22 mouse cellular contexts compared by ENCODE assay signal in genomic region chr9:117413181-117413580, GRCm38 (mm10).
A peak's percentile ranks its signal among the peaks of the same experiment; 100 is the strongest.
DNase-seq lines count a peak whose midpoint lies in the region; ATAC-seq lines count a peak whose summit lies in the region.
"Had no signal": no experiment of that assay in that cellular context is flagged by ENCODE, and none has a peak within 500 bp of the region (broad histone marks: within the 10 kb centered on the region; RNA-seq: fewer than 3 reads in every experiment).

No protein-coding gene starts in this region.

- H3K27me3 ChIP-seq in midbrain, embryonic 14.5 days (ENCODE audit: control insufficient read depth, insufficient read depth, low read length): no peaks in the 10 kb centered on the region
- no peaks in the 10 kb centered on the region for H3K27me3 ChIP-seq in midbrain, embryonic 10.5 days (ENCODE audit: low read depth, poor library complexity, severe bottlenecking)
- H3K27me3 ChIP-seq in embryonic facial prominence, embryonic 14.5 days (replicated peaks; ENCODE audit: control insufficient read depth, insufficient read depth, low read length): no peaks in the 10 kb centered on the region
- H3K27me3 ChIP-seq: heart, embryonic 13.5 days; megakaryocyte, embryonic 14.5 days; neural tube, embryonic 13.5 days; Patski; stomach, embryonic 15.5 days had no signal

- intact Hi-C loops in left cerebral cortex, postnatal 4 days (cut with DNase I): no loop called here

- no peak overlapping the region for H3K27ac ChIP-seq in midbrain, embryonic 14.5 days (replicated peaks; ENCODE audit: low read depth, low read length)
- H3K27ac ChIP-seq in midbrain, embryonic 10.5 days (replicated peaks): no peak overlapping the region
- no peak overlapping the region for H3K27ac ChIP-seq in embryonic facial prominence, embryonic 14.5 days (replicated peaks; ENCODE audit: low read depth, low read length)
- H3K27ac ChIP-seq: forebrain, embryonic 10.5 days; heart, embryonic 13.5 days; neural tube, embryonic 13.5 days; stomach, embryonic 15.5 days had no signal

- peak; percentile 18 for DNase-seq in left cerebral cortex, postnatal 4 days
- no peak for DNase-seq in left cerebral cortex, adult 9 months (ENCODE audit: low spot score in 2 of 2)
- DNase-seq in midbrain, embryonic 14.5 days: peak; percentile 17
- no peak for DNase-seq in midbrain, embryonic 10.5 days (ENCODE audit: low spot score)
- peak; percentile 36 for DNase-seq in embryo, embryonic 10.5 days (ENCODE audit: low spot score)
- peak; percentile 79 for DNase-seq in embryonic facial prominence, embryonic 14.5 days (ENCODE audit: low spot score)
- no peak for DNase-seq in adrenal gland, adult 2 months
- no peak for DNase-seq in adrenal gland, postnatal 4 days (ENCODE audit: low spot score in 2 of 2)
- DNase-seq: adrenal gland, postnatal 14 days; cerebellum, adult 18-20 months; forebrain, postnatal 0 days; heart, adult 11 months; kidney, adult 11 months; liver, postnatal 0 days; right cerebral cortex, postnatal 25 days; thymus, adult 2 months had no signal

- no peaks in the 10 kb centered on the region for H3K4me1 ChIP-seq in midbrain, embryonic 14.5 days (ENCODE audit: control insufficient read depth, insufficient read depth, low read length)
- peaks cover 11% of the 10 kb centered on the region for H3K4me1 ChIP-seq in midbrain, embryonic 10.5 days
- no peaks in the 10 kb centered on the region for H3K4me1 ChIP-seq in embryonic facial prominence, embryonic 14.5 days (ENCODE audit: control insufficient read depth, insufficient read depth, low read length)
- H3K4me1 ChIP-seq: heart, embryonic 13.5 days; megakaryocyte, embryonic 14.5 days; neural tube, embryonic 13.5 days; stomach, embryonic 15.5 days had no signal

- WGBS in midbrain, embryonic 14.5 days: 36% methylated on average over 3 of the region's 3 CpGs
- WGBS in midbrain, embryonic 10.5 days: 40% methylated on average over 3 of the region's 3 CpGs
- 28% methylated on average over 3 of the region's 3 CpGs for WGBS in embryonic facial prominence, embryonic 14.5 days

- H3K4me2 ChIP-seq in midbrain, embryonic 14.5 days (ENCODE audit: low read length): no peak overlapping the region
- H3K4me2 ChIP-seq in embryonic facial prominence, embryonic 14.5 days (ENCODE audit: low read depth, low read length): no peak overlapping the region
- H3K4me2 ChIP-seq: heart, embryonic 13.5 days; neural tube, embryonic 13.5 days; stomach, embryonic 15.5 days had no signal

- no peak overlapping the region for H3K9ac ChIP-seq in midbrain, embryonic 14.5 days (replicated peaks; ENCODE audit: low read length)
- no peak overlapping the region for H3K9ac ChIP-seq in embryonic facial prominence, embryonic 14.5 days (ENCODE audit: low read depth, low read length)
- H3K9ac ChIP-seq: forebrain, postnatal 0 days; heart, embryonic 13.5 days; liver, postnatal 0 days; neural tube, embryonic 13.5 days; stomach, embryonic 15.5 days had no signal

- no peak for ATAC-seq in midbrain, embryonic 14.5 days (ENCODE audit: low FRiP score, low TSS enrichment)
- ATAC-seq in embryonic facial prominence, embryonic 14.5 days (ENCODE audit: low read depth): peak; percentile 79; the same call in 1 of the 2 replicates
- ATAC-seq: forebrain, postnatal 0 days; liver, postnatal 0 days; Patski had no signal

- H3K9me3 ChIP-seq in midbrain, embryonic 14.5 days (ENCODE audit: control insufficient read depth, low read length): no peaks in the 10 kb centered on the region
- H3K9me3 ChIP-seq in midbrain, embryonic 10.5 days (replicated peaks): no peaks in the 10 kb centered on the region
- H3K9me3 ChIP-seq in embryonic facial prominence, embryonic 14.5 days (ENCODE audit: control insufficient read depth, low read length): no peaks in the 10 kb centered on the region
- H3K9me3 ChIP-seq: forebrain, embryonic 10.5 days; heart, embryonic 13.5 days; neural tube, embryonic 13.5 days; stomach, embryonic 15.5 days had no signal

- H3K4me3 ChIP-seq in midbrain, embryonic 14.5 days (replicated peaks; ENCODE audit: low read depth, low read length): no peak overlapping the region
- no peak overlapping the region for H3K4me3 ChIP-seq in midbrain, embryonic 10.5 days
- no peak overlapping the region for H3K4me3 ChIP-seq in embryonic facial prominence, embryonic 14.5 days (ENCODE audit: low read depth, low read length)
- H3K4me3 ChIP-seq: forebrain, embryonic 10.5 days; heart, embryonic 13.5 days; megakaryocyte, embryonic 14.5 days; neural tube, embryonic 13.5 days; stomach, embryonic 15.5 days had no signal

- no peaks in the 10 kb centered on the region for H3K36me3 ChIP-seq in midbrain, embryonic 14.5 days (ENCODE audit: control insufficient read depth, insufficient read depth, low read length)
- H3K36me3 ChIP-seq in midbrain, embryonic 10.5 days: no peaks in the 10 kb centered on the region
- H3K36me3 ChIP-seq in embryonic facial prominence, embryonic 14.5 days (ENCODE audit: control insufficient read depth, insufficient read depth, low read length): no peaks in the 10 kb centered on the region
- H3K36me3 ChIP-seq: forebrain, embryonic 10.5 days; heart, embryonic 13.5 days; neural tube, embryonic 13.5 days; stomach, embryonic 15.5 days had no signal

Comparison
In these comparisons a context has a peak if more than half of its experiments do, and no peak if none do; other contexts are left out.
1. DNase-seq: peak in left cerebral cortex, postnatal 4 days (single experiment), midbrain, embryonic 14.5 days (single experiment), embryo, embryonic 10.5 days (single experiment) and embryonic facial prominence, embryonic 14.5 days (single experiment); none in left cerebral cortex, adult 9 months (0 of 2), midbrain, embryonic 10.5 days (single experiment), adrenal gland, adult 2 months (single experiment) and adrenal gland, postnatal 4 days (0 of 2).